Mouse (Mus musculus) CH12.LX (cell line): ENCODE data around the gene Pla2g1b. TPM values are rescaled to one million over a fixed set of nuclear protein-coding genes. Genes with fewer than 3 reads are reported as not detected.

Source experiments
- DNase-seq: peaks from one replicate; pipeline ENCODE4 v3.0.0-alpha.2; 2013; ENCODE audit errors: extremely low read depth
- H3K27ac ChIP-seq: 2 replicates; pipeline ENCODE4 v1.5.1; 2012; ENCODE audit warnings: low read depth, mild to moderate bottlenecking, control low read depth, moderate library complexity; ENCODE audit not compliant: insufficient read depth
- H3K27me3 ChIP-seq: replicated peaks from 2 replicates; pipeline ENCODE3; 2012; ENCODE audit warnings: inconsistent platforms
- H3K36me3 ChIP-seq, 2 experiments: replicated peaks in 1 of 2; 2 replicates each; pipeline versions ENCODE3 to v1.6.1; 2012; ENCODE audit warnings: inconsistent platforms in 1 of 2, low read length in 1 of 2, mild to moderate bottlenecking in 1 of 2, mixed read lengths in 1 of 2, moderate library complexity in 1 of 2; ENCODE audit not compliant: control insufficient read depth in 1 of 2, insufficient read depth in 1 of 2
- H3K4me1 ChIP-seq, 2 experiments: 2 replicates each; pipeline ENCODE4 v1.6.1; 2012; ENCODE audit warnings: inconsistent platforms in 1 of 2, moderate library complexity in 1 of 2; ENCODE audit not compliant: insufficient read depth in 2 of 2, control insufficient read depth in 1 of 2
- H3K4me2 ChIP-seq: 2 replicates; pipeline ENCODE4 v1.6.1; 2012; ENCODE audit warnings: low read depth, mild to moderate bottlenecking, control low read depth; ENCODE audit not compliant: poor library complexity, insufficient read depth, severe bottlenecking
- H3K4me3 ChIP-seq, 3 experiments: fragments of 150-350 bp in 1 of 3; sonication (generic) in 1 of 3; replicated peaks in 1 of 3; 2 replicates each; pipeline versions ENCODE3 to v1.5.1; 2011 to 2012; ENCODE audit warnings: low read depth in 2 of 3, low read length in 2 of 3, mild to moderate bottlenecking in 2 of 3, moderate library complexity in 2 of 3, control low read depth in 1 of 3, improper control_type of control experiment in 1 of 3, inconsistent platforms in 1 of 3, mixed read lengths in 1 of 3; ENCODE audit not compliant: poor library complexity in 1 of 3
- H3K79me2 ChIP-seq: replicated peaks from 2 replicates; pipeline ENCODE4 v1.6.1; 2012; ENCODE audit warnings: mild to moderate bottlenecking, moderate library complexity; ENCODE audit not compliant: control insufficient read depth, poor library complexity, insufficient read depth, severe bottlenecking; ENCODE audit errors: extremely low read depth
- H3K9ac ChIP-seq: 2 replicates; pipeline ENCODE4 v1.6.1; 2012; ENCODE audit warnings: low read depth, mild to moderate bottlenecking, control low read depth, moderate library complexity; ENCODE audit not compliant: insufficient read depth
- H3K9me3 ChIP-seq: replicated peaks from 2 replicates; pipeline ENCODE3; 2012; ENCODE audit warnings: low read length, inconsistent platforms, mixed read lengths
- BHLHE40 ChIP-seq: IDR thresholded peaks from 2 replicates; pipeline ENCODE4 v1.6.1; 2011; ENCODE audit warnings: mild to moderate bottlenecking, low read depth, low read length, improper control_type of control experiment
- CHD2 ChIP-seq: IDR thresholded peaks from 2 replicates; pipeline ENCODE4 v1.6.1; 2011; ENCODE audit warnings: low read length, improper control_type of control experiment
- ETS1 ChIP-seq: conservative IDR thresholded peaks from 2 replicates; pipeline ENCODE4 v1.6.1; 2012; ENCODE audit warnings: low read depth, mild to moderate bottlenecking, inconsistent platforms, low read length, improper control_type of control experiment, moderate library complexity
- JUND ChIP-seq: conservative IDR thresholded peaks from 2 replicates; pipeline ENCODE4 v1.6.1; 2011; ENCODE audit warnings: low read depth, low read length, improper control_type of control experiment
- KAT2A ChIP-seq: IDR thresholded peaks from 2 replicates; pipeline ENCODE4 v1.6.1; 2012; ENCODE audit warnings: low read length, improper control_type of control experiment, inconsistent platforms; ENCODE audit not compliant: insufficient replicate concordance
- MAFK ChIP-seq: IDR thresholded peaks from 2 replicates; pipeline ENCODE4 v1.6.1; 2011; ENCODE audit warnings: low read length, improper control_type of control experiment; ENCODE audit not compliant: insufficient replicate concordance
- MAX ChIP-seq: IDR thresholded peaks from 2 replicates; pipeline ENCODE4 v1.6.1; 2011; ENCODE audit warnings: low read length, improper control_type of control experiment
- MAZ ChIP-seq: IDR thresholded peaks from 2 replicates; pipeline ENCODE4 v1.6.1; 2012; ENCODE audit warnings: low read depth, mild to moderate bottlenecking, inconsistent platforms, low read length, improper control_type of control experiment, moderate library complexity
- MEF2A ChIP-seq: IDR thresholded peaks from 2 replicates; pipeline ENCODE4 v1.6.1; 2014; ENCODE audit warnings: low read depth, mild to moderate bottlenecking, inconsistent platforms, low read length, improper control_type of control experiment, borderline replicate concordance
- MXI1 ChIP-seq: IDR thresholded peaks from 2 replicates; pipeline ENCODE4 v1.6.1; 2011; ENCODE audit warnings: mild to moderate bottlenecking, low read depth, low read length, improper control_type of control experiment
- MYC ChIP-seq: IDR thresholded peaks from 2 replicates; pipeline ENCODE4 v1.6.1; 2011; ENCODE audit warnings: low read depth, mild to moderate bottlenecking, improper control_type of control experiment, low read length
- NRF1 ChIP-seq: IDR thresholded peaks from 2 replicates; pipeline ENCODE4 v1.6.1; 2014; ENCODE audit warnings: low read depth, mild to moderate bottlenecking, inconsistent platforms, low read length, improper control_type of control experiment, moderate library complexity
- SIN3A ChIP-seq: IDR thresholded peaks from 2 replicates; pipeline ENCODE4 v1.6.1; 2012; ENCODE audit warnings: low read length, improper control_type of control experiment, inconsistent platforms
- SMC3 ChIP-seq: IDR thresholded peaks from 2 replicates; pipeline ENCODE4 v1.6.1; 2011; ENCODE audit warnings: low read depth, low read length, improper control_type of control experiment
- TBP ChIP-seq: conservative IDR thresholded peaks from 2 replicates; pipeline ENCODE4 v1.6.1; 2011; ENCODE audit warnings: low read depth, low read length, improper control_type of control experiment
- TCF12 ChIP-seq: IDR thresholded peaks from 2 replicates; pipeline ENCODE4 v1.6.1; 2014; ENCODE audit warnings: low read depth, mild to moderate bottlenecking, inconsistent platforms, low read length, improper control_type of control experiment
- USF2 ChIP-seq: conservative IDR thresholded peaks from 2 replicates; pipeline ENCODE4 v1.6.1; 2011; ENCODE audit warnings: low read depth, low read length, improper control_type of control experiment
- ZC3H11A ChIP-seq: IDR thresholded peaks from 2 replicates; pipeline ENCODE4 v1.6.1; 2012; ENCODE audit warnings: low read depth, mild to moderate bottlenecking, inconsistent platforms, low read length, improper control_type of control experiment
- ZMIZ1 ChIP-seq: IDR thresholded peaks from 2 replicates; pipeline ENCODE4 v1.6.1; 2012; ENCODE audit warnings: low read depth, mild to moderate bottlenecking, inconsistent platforms, low read length, improper control_type of control experiment
- ZNF384 ChIP-seq: IDR thresholded peaks from 2 replicates; pipeline ENCODE4 v1.6.1; 2012; ENCODE audit warnings: low read depth, low read length, improper control_type of control experiment, inconsistent platforms
- dilution Hi-C: fragments of 300-500 bp; cut with MboI; formaldehyde crosslinking; loops from 2 replicates; pipeline ENCODE4 v1.14.3; 2020; ENCODE audit warnings: low sequenced_read_pairs; ENCODE audit not compliant: extremely low pct_unique_long_range_greater_than_20kb, extremely low pct_ligation_motif_present
- in situ Hi-C: fragments of 300-500 bp; cut with MboI; formaldehyde crosslinking; loops from 3 replicates; pipeline ENCODE4 v1.14.3; 2019; ENCODE audit warnings: low sequenced_read_pairs, low pct_ligation_motif_present, low pct_unique_long_range_greater_than_20kb, mixed read lengths
- polyA plus RNA-seq: library from polyadenylated mRNA; unstranded; fragments of >175 nt; gene quantifications from 2 replicates; pipeline ENCODE4 v1.2.1, GENCODE M21; 2012; ENCODE audit warnings: low read depth; ENCODE audit not compliant: insufficient read length
- total RNA-seq, 2 experiments: library from RNA; depleted of rRNA; stranded (reverse); fragments of 300-350 nt in 1 of 2; fragments of >200 nt in 1 of 2; gene quantifications; 2 replicates each; pipeline ENCODE4 v1.2.3; 2012 to 2014

Gene Pla2g1b
- total and polyA plus RNA-seq, 3 experiments, result not detected

DNA sequence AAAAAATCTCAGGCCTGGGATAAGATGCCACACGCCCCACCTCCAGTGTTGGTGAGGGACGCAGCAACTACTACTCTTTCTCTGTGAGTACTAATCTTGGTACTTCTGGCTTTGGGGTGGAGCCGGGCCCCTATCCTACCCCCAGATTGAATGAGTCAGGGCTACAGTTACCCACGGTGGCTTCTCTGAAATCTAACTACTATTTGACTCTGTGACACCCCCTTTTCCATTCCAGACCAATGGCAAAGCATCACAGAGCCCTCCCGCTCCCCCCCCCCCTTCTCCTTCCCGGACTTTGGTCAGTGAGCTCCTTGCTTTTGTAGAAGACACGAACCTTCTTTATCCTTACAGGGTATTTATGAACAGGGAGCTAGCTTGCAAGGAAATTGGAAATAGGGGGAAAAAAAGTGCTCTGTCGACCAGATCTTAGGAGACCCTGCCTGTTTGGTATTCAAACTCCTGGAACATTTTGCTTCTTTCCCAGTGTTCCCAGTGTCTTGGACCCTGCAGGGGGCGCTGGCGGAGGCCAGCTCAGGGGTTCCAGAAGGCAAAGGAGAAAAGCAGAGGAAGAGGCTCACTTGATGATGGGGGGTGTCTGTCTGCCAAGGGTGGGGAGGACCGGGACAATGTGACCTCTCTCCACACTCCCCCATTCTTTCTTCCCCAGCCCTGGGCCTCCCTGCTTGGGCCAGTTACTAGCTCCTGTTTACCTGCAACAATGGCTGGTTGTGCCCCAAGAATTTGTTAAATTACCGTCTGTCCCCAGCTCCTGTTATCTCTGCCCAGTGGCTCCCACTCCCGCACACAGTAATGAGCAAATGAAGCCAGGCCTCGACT is 34.8 kb upstream of the Pla2g1b start:
- no peak for DNase-seq
- Histone ChIP-seq H3K4me2 (no peak overlapping the region), H3K79me2 (no peaks in the 10 kb centered on the region), H3K4me3 (no peak overlapping the region), H3K27me3 (peaks cover 5% of the 10 kb centered on the region), H3K9me3 (no peaks in the 10 kb centered on the region), H3K4me1 (peaks cover 7 to 35% of the 10 kb centered on the region in 2 experiments), H3K27ac (no peak overlapping the region), H3K9ac (no peak overlapping the region), H3K36me3 (peaks cover 0 to 7% of the 10 kb centered on the region in 2 experiments)
- TF ChIP-seq TBP (no peak), MYC (no peak), ETS1 (no peak), CHD2 (no peak), USF2 (no peak), MAX (no peak), NRF1 (no peak), BHLHE40 (no peak), TCF12 (no peak), ZNF384 (no peak), MAFK (no peak), SIN3A (no peak), MAZ (no peak), ZMIZ1 (no peak), MXI1 (no peak), KAT2A (no peak), ZC3H11A (no peak)
- dilution Hi-C loops, result no loop called here
- in situ Hi-C loops, result no loop called here

DNA sequence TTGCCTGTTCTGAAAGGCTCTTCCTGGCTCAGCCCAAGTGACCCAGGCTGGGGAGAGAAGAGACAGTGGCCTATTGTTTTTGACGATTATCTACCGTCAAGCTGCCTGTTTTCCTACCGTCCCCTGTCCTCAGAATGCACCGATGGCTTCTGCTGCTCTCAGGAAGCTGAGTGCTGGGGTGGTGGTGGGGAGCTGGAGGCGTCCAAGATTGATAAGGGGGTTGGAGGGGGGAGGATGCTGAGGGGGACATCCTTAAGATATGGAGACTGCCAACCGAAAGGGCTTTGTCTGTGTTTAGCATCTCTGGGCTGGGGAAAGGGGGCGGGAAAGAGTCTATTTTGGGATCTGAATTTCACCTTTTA is 34.2 kb upstream of the Pla2g1b start:
- Histone ChIP-seq H3K79me2 (no peaks in the 10 kb centered on the region), H3K9ac (no peak overlapping the region), H3K27ac (no peak overlapping the region), H3K9me3 (no peaks in the 10 kb centered on the region), H3K4me1 (peaks cover 7 to 39% of the 10 kb centered on the region in 2 experiments), H3K4me3 (no peak overlapping the region), H3K36me3 (peaks cover 0 to 7% of the 10 kb centered on the region in 2 experiments), H3K4me2 (no peak overlapping the region), H3K27me3 (peaks cover 5% of the 10 kb centered on the region)
- dilution Hi-C loops, result no loop called here
- no peak for DNase-seq
- in situ Hi-C loops, result no loop called here
- TF ChIP-seq MEF2A, result no peak
- TF ChIP-seq MAZ, result no peak
- no peak for TF ChIP-seq JUND
- no peak for TF ChIP-seq TCF12
- no peak for TF ChIP-seq SIN3A
- TF ChIP-seq MAX, result no peak
- no peak for TF ChIP-seq ETS1
- no peak for TF ChIP-seq SMC3
